ENCODE assay signal across 8 mouse cellular contexts in genomic region chr14:120846073-120846850, GRCm38 (mm10).
DNase-seq lines count a peak whose midpoint lies in the region; ATAC-seq and TF ChIP-seq lines count a peak whose summit lies in the region.

No protein-coding gene starts in this region.

- no peaks in the 10 kb centered on the region for H3K9me3 ChIP-seq in intestine, embryonic 14.5 days (ENCODE audit: control insufficient read depth, low read length)
- H3K9me3 ChIP-seq in intestine, postnatal 0 days (ENCODE audit: control insufficient read depth): no peaks in the 10 kb centered on the region

- 52% methylated on average over 10 of the region's 10 CpGs for WGBS in intestine, embryonic 14.5 days
- WGBS in intestine, postnatal 0 days: 46% methylated on average over 10 of the region's 10 CpGs

- ATAC-seq in intestine, embryonic 14.5 days (replicated peaks; ENCODE audit: low FRiP score, low TSS enrichment, low read depth): peak; percentile 44; the same call in 1 of the 2 replicates
- no peak for ATAC-seq in intestine, postnatal 0 days
- no peak for ATAC-seq in activated CD4-positive, CD25-positive, alpha-beta regulatory T cell, adult 4 months

- DNase-seq in intestine, embryonic 14.5 days (ENCODE audit: low spot score): peak; percentile 54
- peak; percentile 72 for DNase-seq in brain, adult 2 months (ENCODE audit: low read depth, low spot score)
- peak; percentile 35 for DNase-seq in kidney, adult 18-20 months
- DNase-seq in ovary, postnatal 14 days (ENCODE audit: low spot score): peak; percentile 18
- DNase-seq in layer of hippocampus, adult 8-10 months (ENCODE audit: low spot score in 2 of 2): no peak
- DNase-seq in embryo, embryonic 10.5 days (ENCODE audit: low spot score): no peak

- no peak overlapping the region for H3K4me3 ChIP-seq in intestine, embryonic 14.5 days (ENCODE audit: low read depth, low read length)
- H3K4me3 ChIP-seq in intestine, postnatal 0 days (ENCODE audit: low read depth, low read length): no peak overlapping the region

- H3K36me3 ChIP-seq in intestine, embryonic 14.5 days (ENCODE audit: control insufficient read depth, insufficient read depth, low read length): no peaks in the 10 kb centered on the region
- no peaks in the 10 kb centered on the region for H3K36me3 ChIP-seq in intestine, postnatal 0 days (ENCODE audit: control insufficient read depth, insufficient read depth)

- no peak overlapping the region for H3K9ac ChIP-seq in intestine, embryonic 14.5 days (ENCODE audit: low read length)
- no peak overlapping the region for H3K9ac ChIP-seq in intestine, postnatal 0 days (ENCODE audit: low read depth, low read length)

- no peak for TF ChIP-seq CTCF in intestine, postnatal 0 days (IDR thresholded peaks at IDR 0.05; ENCODE audit: low read depth)

- no peaks in the 10 kb centered on the region for H3K27me3 ChIP-seq in intestine, embryonic 14.5 days (replicated peaks; ENCODE audit: control insufficient read depth, insufficient read depth, low read length)
- no peaks in the 10 kb centered on the region for H3K27me3 ChIP-seq in intestine, postnatal 0 days (replicated peaks; ENCODE audit: control insufficient read depth, insufficient read depth, low read length)

- H3K4me2 ChIP-seq in intestine, embryonic 14.5 days (ENCODE audit: low read length): no peak overlapping the region
- no peak overlapping the region for H3K4me2 ChIP-seq in intestine, postnatal 0 days (replicated peaks; ENCODE audit: low read depth)

- peaks cover 15% of the 10 kb centered on the region for H3K4me1 ChIP-seq in intestine, embryonic 14.5 days (replicated peaks; ENCODE audit: control insufficient read depth, insufficient read depth, low read length)
- H3K4me1 ChIP-seq in intestine, postnatal 0 days (replicated peaks; ENCODE audit: control insufficient read depth, insufficient read depth, low read length): no peaks in the 10 kb centered on the region; the same call in 1 of the 2 replicates

- no peak overlapping the region for H3K27ac ChIP-seq in intestine, embryonic 14.5 days (ENCODE audit: low read depth)
- no peak overlapping the region for H3K27ac ChIP-seq in intestine, postnatal 0 days (ENCODE audit: low read depth, low read length)

Comparison
In these comparisons a context has a peak if more than half of its experiments do, and no peak if none do; other contexts are left out.
1. DNase-seq: peak in intestine, embryonic 14.5 days (single experiment), brain, adult 2 months (single experiment), kidney, adult 18-20 months (single experiment) and ovary, postnatal 14 days (single experiment); none in layer of hippocampus, adult 8-10 months (0 of 2) and embryo, embryonic 10.5 days (single experiment).